15 mouse cellular contexts compared by ENCODE assay signal in the genomic region with DNA sequence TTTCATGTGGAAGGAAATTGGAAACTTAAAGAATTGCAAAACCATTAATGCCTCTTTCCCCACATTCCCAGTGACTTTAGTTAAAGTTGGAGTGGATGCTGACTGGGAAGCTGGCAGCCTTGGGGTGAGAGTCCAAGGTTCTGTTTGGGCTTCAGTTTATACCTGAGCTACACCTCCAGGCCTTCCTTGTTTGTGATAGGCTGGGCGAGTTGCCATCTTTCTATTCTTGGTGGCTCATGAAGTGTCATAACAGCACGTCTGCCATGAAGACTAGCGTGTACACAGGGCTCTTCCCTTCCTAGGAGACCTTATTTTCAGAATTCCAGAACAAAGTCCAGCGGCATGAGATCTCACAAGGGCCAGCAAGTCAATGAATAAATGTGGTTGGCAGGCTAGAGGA. TPM values are rescaled to one million over a fixed set of nuclear protein-coding genes. Genes with fewer than 3 reads are reported as not detected.
A peak's percentile ranks its signal among the peaks of the same experiment; 100 is the strongest.
DNase-seq lines count a peak whose midpoint lies in the region; ATAC-seq lines count a peak whose summit lies in the region.
"Had no signal": no experiment of that assay in that cellular context is flagged by ENCODE, and none has a peak within 500 bp of the region (broad histone marks: within the 10 kb centered on the region; RNA-seq: fewer than 3 reads in every experiment).

No protein-coding gene starts in this region.

- no peaks in the 10 kb centered on the region for H3K36me3 ChIP-seq in liver, embryonic 16.5 days (ENCODE audit: control insufficient read depth, insufficient read depth)
- H3K36me3 ChIP-seq in liver, embryonic 12.5 days = no peaks in the 10 kb centered on the region
- no peaks in the 10 kb centered on the region for H3K36me3 ChIP-seq in forebrain, embryonic 14.5 days (ENCODE audit: control insufficient read depth, insufficient read depth, low read length)
- H3K36me3 ChIP-seq: forebrain, embryonic 15.5 days; G1E; heart, embryonic 15.5 days; hindbrain, embryonic 10.5 days; midbrain, embryonic 15.5 days had no signal

- no peaks in the 10 kb centered on the region for H3K27me3 ChIP-seq in liver, embryonic 16.5 days (ENCODE audit: control insufficient read depth, insufficient read depth, low read depth, low read length)
- 0 out of 2 replicates have a peak, but pooled peaks cover 13% of the 10 kb centered on the region for H3K27me3 ChIP-seq in liver, embryonic 12.5 days (replicated peaks)
- no peaks in the 10 kb centered on the region for H3K27me3 ChIP-seq in forebrain, embryonic 14.5 days (replicated peaks; ENCODE audit: control insufficient read depth, insufficient read depth, low read length)
- H3K27me3 ChIP-seq: forebrain, embryonic 15.5 days; heart, embryonic 15.5 days; midbrain, embryonic 15.5 days had no signal

- no peaks in the 10 kb centered on the region for H3K9me3 ChIP-seq in liver, embryonic 16.5 days (replicated peaks; ENCODE audit: control insufficient read depth, low read length)
- H3K9me3 ChIP-seq in liver, embryonic 12.5 days (replicated peaks) = no peaks in the 10 kb centered on the region
- no peaks in the 10 kb centered on the region for H3K9me3 ChIP-seq in forebrain, embryonic 14.5 days (replicated peaks; ENCODE audit: control insufficient read depth, low read length)
- H3K9me3 ChIP-seq: forebrain, embryonic 15.5 days; G1E; heart, embryonic 15.5 days; hindbrain, embryonic 10.5 days; midbrain, embryonic 15.5 days had no signal

- H3K4me2 ChIP-seq in liver, embryonic 16.5 days (ENCODE audit: low read depth, low read length) = no peak overlapping the region
- H3K4me2 ChIP-seq in liver, embryonic 12.5 days = no peak overlapping the region
- H3K4me2 ChIP-seq in forebrain, embryonic 14.5 days (ENCODE audit: low read length) = no peak overlapping the region
- H3K4me2 ChIP-seq: forebrain, embryonic 15.5 days; heart, embryonic 15.5 days; midbrain, embryonic 15.5 days had no signal

- 54% methylated on average over 4 of the region's 4 CpGs for WGBS in liver, embryonic 16.5 days (ENCODE audit: insufficient replicate concordance)
- WGBS in liver, embryonic 12.5 days (ENCODE audit: insufficient replicate concordance) = 70% methylated on average over 4 of the region's 4 CpGs
- WGBS in forebrain, embryonic 14.5 days = 71% methylated on average over 4 of the region's 4 CpGs

- H3K4me3 ChIP-seq in liver, embryonic 16.5 days (ENCODE audit: low read depth, low read length) = no peak overlapping the region
- H3K4me3 ChIP-seq in liver, embryonic 12.5 days = no peak overlapping the region
- H3K4me3 ChIP-seq in forebrain, embryonic 14.5 days (ENCODE audit: low read depth, low read length) = no peak overlapping the region
- H3K4me3 ChIP-seq: forebrain, embryonic 15.5 days; heart, embryonic 15.5 days; hindbrain, embryonic 10.5 days; midbrain, embryonic 15.5 days had no signal

- H3K4me1 ChIP-seq in liver, embryonic 16.5 days (ENCODE audit: control insufficient read depth, low read depth, low read length) = no peaks in the 10 kb centered on the region
- 0 out of 2 replicates have a peak, but pooled peaks cover 7% of the 10 kb centered on the region for H3K4me1 ChIP-seq in liver, embryonic 12.5 days
- no peaks in the 10 kb centered on the region for H3K4me1 ChIP-seq in forebrain, embryonic 14.5 days (ENCODE audit: control insufficient read depth, insufficient read depth, low read length)
- H3K4me1 ChIP-seq: forebrain, embryonic 15.5 days; hindbrain, embryonic 10.5 days; midbrain, embryonic 15.5 days had no signal

- no peak overlapping the region; the same call in 1 of the 2 replicates for H3K9ac ChIP-seq in liver, embryonic 16.5 days (ENCODE audit: low read depth, low read length)
- H3K9ac ChIP-seq in liver, embryonic 12.5 days = no peak overlapping the region
- no peak overlapping the region for H3K9ac ChIP-seq in forebrain, embryonic 14.5 days (ENCODE audit: low read length)
- H3K9ac ChIP-seq: forebrain, embryonic 15.5 days; heart, embryonic 15.5 days; midbrain, embryonic 15.5 days had no signal

- H3K27ac ChIP-seq in liver, embryonic 16.5 days (ENCODE audit: low read length) = 0 out of 2 replicates have a peak overlapping the region, but pooled peaks have one; percentile 29
- H3K27ac ChIP-seq in liver, embryonic 12.5 days = no peak overlapping the region
- H3K27ac ChIP-seq in forebrain, embryonic 14.5 days (ENCODE audit: low read depth, low read length) = no peak overlapping the region
- H3K27ac ChIP-seq: forebrain, embryonic 15.5 days; heart, embryonic 15.5 days; hindbrain, embryonic 10.5 days; midbrain, embryonic 15.5 days had no signal

- ATAC-seq in liver, embryonic 16.5 days (ENCODE audit: low read depth) = peak; percentile 88
- no peak for ATAC-seq in liver, embryonic 12.5 days
- no peak for ATAC-seq in forebrain, embryonic 14.5 days
- ATAC-seq: CD4-positive, CD25-positive, alpha-beta regulatory T cell, adult 4 months; forebrain, embryonic 15.5 days; midbrain, embryonic 15.5 days had no signal

- peak; percentile 11 for DNase-seq in cerebellum, adult 9-11 months
- no peak for DNase-seq in cerebellum, adult 11-12 months
- DNase-seq in kidney, postnatal 14 days = peak; percentile 89
- no peak for DNase-seq in forebrain, embryonic 14.5 days (ENCODE audit: low spot score)
- DNase-seq in left cerebral cortex, adult 18-20 months (ENCODE audit: low spot score in 2 of 2) = no peak
- no peak for DNase-seq in lung, postnatal 36 days
- DNase-seq: cerebellum, postnatal 25 days had no signal

RNA-seq across cellular contexts. Expression of gene Ergic1, which starts 38.6 kb away (rescaled TPM):
- polyA plus RNA-seq in liver, embryonic 16.5 days (2015; fragmentation: Nextera tagmentation; extraction: Ambion mirVana) = 36.0 and 39.0 TPM in 2 replicates
- 44.6 and 45.7 TPM in 2 replicates for polyA plus RNA-seq in liver, embryonic 12.5 days (2016; fragmentation: Nextera tagmentation; extraction: Ambion mirVana)
- polyA plus RNA-seq in forebrain, embryonic 14.5 days (2014; fragmentation: Nextera tagmentation; extraction: Ambion mirVana) = 126 and 134 TPM in 2 replicates
- total RNA-seq in left cerebral cortex, adult 18-20 months (2021) = 100 to 1,000 TPM; 150 to 155 TPM

RNA-seq across cellular contexts. Expression of gene Dusp1, which starts 39.2 kb away (rescaled TPM):
- 22.7 and 25.9 TPM in 2 replicates for polyA plus RNA-seq in liver, embryonic 16.5 days (2015; fragmentation: Nextera tagmentation; extraction: Ambion mirVana)
- polyA plus RNA-seq in liver, embryonic 12.5 days (2016; fragmentation: Nextera tagmentation; extraction: Ambion mirVana) = 28.6 and 28.7 TPM in 2 replicates
- 58.4 and 66.0 TPM in 2 replicates for polyA plus RNA-seq in forebrain, embryonic 14.5 days (2014; fragmentation: Nextera tagmentation; extraction: Ambion mirVana)
- total RNA-seq in left cerebral cortex, adult 18-20 months (2021) = 10 to 100 TPM; 60.7 to 61.5 TPM

Comparison
In these comparisons a context has a peak if more than half of its experiments do, and no peak if none do; other contexts are left out.
1. DNase-seq: peak in cerebellum, adult 9-11 months (single experiment) and kidney, postnatal 14 days (single experiment); none in cerebellum, adult 11-12 months (single experiment), forebrain, embryonic 14.5 days (single experiment), left cerebral cortex, adult 18-20 months (0 of 2) and lung, postnatal 36 days (single experiment).